Mouse (Mus musculus): ENCODE measurements at regions not wholly inside any gene's neighbourhood (a gene's known extent, or its start where the extent isn't known, plus 50 kb on each side); places are given as distances from the start of the nearest gene placed in this dataset.
A peak's percentile ranks its signal among the peaks of the same experiment; 100 is the strongest.

DNA sequence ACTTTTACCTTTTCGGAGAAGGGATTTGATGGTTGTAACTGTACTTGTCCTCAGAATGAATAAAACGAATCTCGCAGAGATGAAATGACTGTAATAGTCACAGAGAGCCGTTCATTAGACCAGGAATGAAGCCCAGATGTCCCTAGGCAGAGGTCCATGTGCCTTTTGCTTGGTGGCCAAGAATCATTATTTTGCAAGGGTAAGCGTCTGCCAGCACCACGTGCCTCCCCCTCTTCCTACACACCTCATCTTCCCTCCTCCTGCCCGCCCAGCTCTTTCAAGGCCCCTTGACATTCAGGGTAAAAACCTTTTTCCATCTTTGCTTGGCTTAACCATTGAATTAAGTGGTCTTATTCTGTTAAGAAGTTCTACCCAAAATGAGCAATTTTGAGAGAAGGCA is 161.1 kb upstream of the Rad23b start:
- no peaks in the 10 kb centered on the region for H3K36me3 ChIP-seq (ENCODE audit: control insufficient read depth, insufficient read depth, low read length)
- ATAC-seq (no peak), DNase-seq (ENCODE audit: low spot score) (no peak)
- H3K4me3 ChIP-seq (ENCODE audit: low read depth, low read length), result no peak overlapping the region
- H3K9me3 ChIP-seq (replicated peaks; ENCODE audit: control insufficient read depth, low read length), result no peaks in the 10 kb centered on the region
- H3K9ac ChIP-seq (ENCODE audit: low read length), result no peak overlapping the region
- no peak overlapping the region for H3K27ac ChIP-seq (ENCODE audit: low read depth, low read length)
- no peak overlapping the region for H3K4me2 ChIP-seq (ENCODE audit: low read length)
- 68% methylated on average over 7 of the region's 7 CpGs for WGBS
- no peaks in the 10 kb centered on the region for H3K4me1 ChIP-seq (ENCODE audit: control insufficient read depth, insufficient read depth, low read length)
- H3K27me3 ChIP-seq (replicated peaks; ENCODE audit: control insufficient read depth, insufficient read depth, low read length), result no peaks in the 10 kb centered on the region

DNA sequence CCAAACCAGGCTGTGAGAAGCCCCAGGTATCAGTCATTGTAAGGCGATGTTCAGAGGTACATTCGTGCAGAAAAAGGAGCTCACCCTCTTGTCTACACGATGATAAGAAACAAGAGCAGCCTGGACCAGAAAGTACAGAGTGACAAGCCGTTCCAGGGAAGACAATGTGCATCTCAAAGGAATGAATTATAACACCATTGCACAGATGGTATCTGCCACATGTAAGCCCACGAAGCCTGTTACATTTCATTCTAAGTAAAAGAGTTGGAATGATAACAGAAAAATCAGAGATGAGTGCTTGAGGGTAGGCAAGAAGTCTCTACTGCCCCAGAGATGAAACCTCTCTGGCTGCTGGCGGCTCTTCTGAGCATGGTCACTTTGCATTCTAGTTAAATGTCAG is 159.3 kb upstream of the Rad23b start:
- Histone ChIP-seq H3K9ac (ENCODE audit: low read length) (no peak overlapping the region), H3K36me3 (ENCODE audit: control insufficient read depth, insufficient read depth, low read length) (no peaks in the 10 kb centered on the region), H3K4me1 (ENCODE audit: control insufficient read depth, insufficient read depth, low read length) (no peaks in the 10 kb centered on the region), H3K27me3 (replicated peaks; ENCODE audit: control insufficient read depth, insufficient read depth, low read length) (no peaks in the 10 kb centered on the region), H3K4me3 (ENCODE audit: low read depth, low read length) (no peak overlapping the region), H3K4me2 (ENCODE audit: low read length) (no peak overlapping the region), H3K9me3 (replicated peaks; ENCODE audit: control insufficient read depth, low read length) (no peaks in the 10 kb centered on the region), H3K27ac (ENCODE audit: low read depth, low read length) (no peak overlapping the region)
- ATAC-seq, result no peak
- WGBS, result 81% methylated on average over 6 of the region's 6 CpGs
- peak; percentile 40 for DNase-seq (ENCODE audit: low spot score)

DNA sequence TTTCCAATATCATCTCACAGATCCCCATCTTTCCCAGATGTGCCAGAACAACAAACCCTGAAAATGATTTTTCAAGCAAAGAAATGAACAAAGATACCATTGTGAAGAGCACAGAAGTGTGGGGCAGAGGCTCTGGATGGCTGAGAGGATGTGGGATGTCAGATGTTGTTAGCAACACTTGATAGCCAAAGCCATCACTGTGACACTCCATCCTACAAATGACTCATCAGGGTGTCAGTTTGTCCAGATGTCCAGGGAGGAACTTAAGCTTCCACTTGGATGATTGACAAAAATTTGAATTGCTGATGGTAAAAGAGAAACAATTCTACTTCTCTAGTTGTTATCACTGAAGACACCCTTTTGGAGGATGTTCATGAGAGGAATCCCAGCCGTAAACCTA is 155.8 kb upstream of the Rad23b start:
- no peaks in the 10 kb centered on the region for H3K27me3 ChIP-seq (replicated peaks; ENCODE audit: control insufficient read depth, insufficient read depth, low read length)
- no peak overlapping the region for H3K4me2 ChIP-seq (ENCODE audit: low read length)
- H3K9ac ChIP-seq (ENCODE audit: low read length), result no peak overlapping the region
- no peak overlapping the region; the same call in 1 of the 2 replicates for H3K27ac ChIP-seq (ENCODE audit: low read depth, low read length)
- no peaks in the 10 kb centered on the region for H3K4me1 ChIP-seq (ENCODE audit: control insufficient read depth, insufficient read depth, low read length)
- H3K9me3 ChIP-seq (replicated peaks; ENCODE audit: control insufficient read depth, low read length), result no peaks in the 10 kb centered on the region
- H3K4me3 ChIP-seq (ENCODE audit: low read depth, low read length), result no peak overlapping the region
- no peak for ATAC-seq
- no peak for DNase-seq (ENCODE audit: low spot score)
- H3K36me3 ChIP-seq (ENCODE audit: control insufficient read depth, insufficient read depth, low read length), result no peaks in the 10 kb centered on the region
- WGBS, result 97% methylated on average over 1 of the region's 1 CpGs

DNA sequence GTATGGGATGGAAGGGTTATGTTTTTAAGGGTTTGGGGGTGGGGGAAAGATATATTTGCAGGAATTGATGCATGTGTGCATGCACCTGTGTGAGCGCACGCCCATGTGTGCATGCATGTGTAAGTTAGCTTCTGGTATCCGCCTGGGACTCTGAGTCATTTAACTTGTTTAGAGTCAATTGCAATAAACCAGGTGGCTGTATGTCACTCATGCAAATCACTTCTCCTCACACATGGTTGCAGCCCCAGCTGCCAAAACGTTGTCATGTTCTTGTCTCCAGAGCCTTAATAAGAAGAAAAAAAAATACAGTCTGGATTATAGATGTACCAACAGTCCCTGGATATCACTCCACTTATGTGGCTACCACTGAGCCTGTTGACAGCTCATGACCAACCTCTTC is 155.3 kb upstream of the Rad23b start:
- Histone ChIP-seq H3K27me3 (replicated peaks; ENCODE audit: control insufficient read depth, insufficient read depth, low read length) (no peaks in the 10 kb centered on the region), H3K9ac (ENCODE audit: low read length) (no peak overlapping the region), H3K9me3 (replicated peaks; ENCODE audit: control insufficient read depth, low read length) (no peaks in the 10 kb centered on the region), H3K27ac (ENCODE audit: low read depth, low read length) (no peak overlapping the region; the same call in 1 of the 2 replicates), H3K4me1 (ENCODE audit: control insufficient read depth, insufficient read depth, low read length) (no peaks in the 10 kb centered on the region), H3K4me3 (ENCODE audit: low read depth, low read length) (no peak overlapping the region), H3K4me2 (ENCODE audit: low read length) (no peak overlapping the region), H3K36me3 (ENCODE audit: control insufficient read depth, insufficient read depth, low read length) (no peaks in the 10 kb centered on the region)
- ATAC-seq (peak; percentile 63; the same call in 1 of the 2 replicates), DNase-seq (ENCODE audit: low spot score) (peak; percentile 66)
- WGBS, result 81% methylated on average over 4 of the region's 4 CpGs

DNA sequence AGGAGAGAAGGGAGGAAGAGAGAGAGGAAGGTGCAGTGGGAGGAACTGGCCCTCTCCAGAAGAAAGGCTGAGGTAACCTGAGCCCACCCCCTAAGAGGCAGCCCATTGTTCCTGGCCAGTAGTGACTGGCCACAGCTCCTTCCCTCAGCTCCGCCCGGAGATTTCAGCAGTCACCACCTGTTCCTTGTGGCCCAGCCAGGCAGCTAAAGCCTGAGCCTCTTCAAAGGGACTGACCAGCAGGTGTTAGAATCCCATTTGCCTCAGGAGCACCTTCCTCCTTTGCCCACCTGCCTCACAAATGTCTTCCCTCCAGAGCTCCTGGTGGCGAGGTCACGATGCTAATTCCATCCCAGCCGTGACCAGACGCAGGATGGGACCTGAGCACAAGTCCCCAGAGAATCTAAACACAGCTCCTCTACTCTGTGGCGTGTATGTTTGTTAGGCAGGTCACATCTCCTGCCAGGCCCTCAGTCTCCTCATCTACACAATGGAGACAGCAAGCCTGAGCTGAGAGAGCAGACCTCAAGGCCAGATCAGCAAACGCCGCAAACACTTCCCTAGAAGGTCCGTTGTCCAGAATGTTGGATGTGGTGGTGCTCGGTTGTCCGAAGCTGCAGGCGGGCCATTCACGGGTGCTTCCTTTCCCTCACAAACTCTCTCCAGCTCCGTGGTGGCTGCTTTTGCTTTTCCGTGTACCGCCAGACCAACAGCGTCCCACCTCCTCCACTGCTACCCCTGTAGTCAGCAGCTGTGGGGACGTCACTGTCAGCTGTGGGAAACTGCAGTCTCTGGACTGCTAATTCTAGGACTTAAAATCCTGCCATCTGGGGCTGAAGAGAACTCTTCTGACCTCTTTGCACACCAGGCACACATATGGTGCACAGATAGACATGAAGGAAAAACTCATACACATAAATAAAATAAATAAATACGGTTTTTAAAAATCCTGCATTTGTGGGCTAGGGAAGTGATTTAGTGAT is 145.8 kb upstream of the Rad23b start:
- Histone ChIP-seq H3K4me3 (ENCODE audit: low read depth, low read length) (no peak overlapping the region), H3K36me3 (ENCODE audit: control insufficient read depth, insufficient read depth, low read length) (no peaks in the 10 kb centered on the region), H3K27me3 (replicated peaks; ENCODE audit: control insufficient read depth, insufficient read depth, low read length) (no peaks in the 10 kb centered on the region), H3K4me2 (ENCODE audit: low read length) (no peak overlapping the region), H3K9ac (ENCODE audit: low read length) (no peak overlapping the region), H3K27ac (ENCODE audit: low read depth, low read length) (no peak overlapping the region), H3K9me3 (replicated peaks; ENCODE audit: control insufficient read depth, low read length) (no peaks in the 10 kb centered on the region), H3K4me1 (ENCODE audit: control insufficient read depth, insufficient read depth, low read length) (peaks cover 9% of the 10 kb centered on the region)
- WGBS, result 46% methylated on average over 20 of the region's 20 CpGs
- ATAC-seq (no peak), DNase-seq (ENCODE audit: low spot score) (no peak)

DNA sequence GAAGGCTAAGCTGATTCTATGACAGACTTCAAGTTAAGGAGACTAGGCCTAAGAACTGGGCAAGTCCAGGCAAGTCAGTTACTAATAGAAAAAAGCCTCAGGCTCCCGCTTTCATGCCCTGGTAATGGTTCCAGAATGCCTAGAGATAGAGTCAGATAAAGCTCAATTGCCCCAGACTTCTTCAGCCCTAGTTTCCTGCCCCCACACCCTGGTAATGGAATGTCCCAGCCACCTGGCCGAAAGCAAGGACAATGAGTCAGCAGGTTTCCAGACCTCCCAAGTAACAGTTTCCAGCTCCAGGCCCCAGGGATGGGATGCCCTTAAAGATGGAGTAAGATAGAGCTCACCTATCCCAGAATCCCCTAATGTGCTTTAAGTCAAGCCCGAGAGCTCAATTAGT is 143.6 kb upstream of the Rad23b start:
- ATAC-seq, result no peak

DNA sequence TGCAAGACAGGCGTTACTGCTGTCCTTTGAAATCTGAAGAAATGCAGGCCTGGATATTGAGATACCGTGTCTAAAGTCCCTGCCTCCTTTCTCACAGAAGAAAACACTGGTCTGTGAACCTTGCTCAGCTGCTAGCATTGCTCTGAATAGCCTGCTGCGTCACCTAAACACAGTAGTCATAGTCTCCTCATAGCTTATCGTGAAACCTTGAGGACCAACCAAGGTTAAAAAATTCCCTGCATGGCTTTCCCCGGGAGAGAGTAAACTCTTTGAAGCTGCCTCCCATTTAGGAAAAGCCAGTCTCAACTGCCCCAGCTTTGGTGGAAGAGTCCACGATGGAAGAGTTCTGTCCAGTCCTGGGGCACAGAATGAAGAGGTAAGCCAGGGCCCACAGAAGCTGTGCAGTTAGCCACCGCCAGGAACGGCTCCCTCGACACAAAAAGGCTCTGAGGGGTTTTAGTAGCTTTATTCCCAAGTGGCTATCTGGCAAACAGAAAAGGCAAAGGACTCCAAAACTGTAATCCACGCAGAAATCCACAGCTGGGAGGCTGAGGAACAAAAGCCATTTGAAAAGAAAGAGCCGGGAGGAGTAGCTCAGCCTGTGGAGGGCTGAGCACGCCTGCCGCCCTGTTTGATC is 142.0 kb upstream of the Rad23b start:
- Histone ChIP-seq H3K27me3 (replicated peaks; ENCODE audit: control insufficient read depth, insufficient read depth, low read length) (no peaks in the 10 kb centered on the region), H3K36me3 (ENCODE audit: control insufficient read depth, insufficient read depth, low read length) (no peaks in the 10 kb centered on the region), H3K27ac (ENCODE audit: low read depth, low read length) (no peak overlapping the region), H3K4me1 (ENCODE audit: control insufficient read depth, insufficient read depth, low read length) (peaks cover 11% of the 10 kb centered on the region), H3K4me2 (ENCODE audit: low read length) (peak overlapping the region; percentile 23; the same call in 1 of the 2 replicates), H3K4me3 (ENCODE audit: low read depth, low read length) (no peak overlapping the region), H3K9ac (ENCODE audit: low read length) (no peak overlapping the region), H3K9me3 (replicated peaks; ENCODE audit: control insufficient read depth, low read length) (no peaks in the 10 kb centered on the region)
- DNase-seq (ENCODE audit: low spot score), result no peak
- 16% methylated on average over 13 of the region's 13 CpGs for WGBS
- peak; percentile 62; the same call in 1 of the 2 replicates for ATAC-seq

More for the DNA sequence above, 143.6 kb upstream of the Rad23b start:
- Histone ChIP-seq H3K4me3 (ENCODE audit: low read depth, low read length) (no peak overlapping the region), H3K4me1 (ENCODE audit: control insufficient read depth, insufficient read depth, low read length) (peaks cover 11% of the 10 kb centered on the region), H3K9me3 (replicated peaks; ENCODE audit: control insufficient read depth, low read length) (no peaks in the 10 kb centered on the region), H3K36me3 (ENCODE audit: control insufficient read depth, insufficient read depth, low read length) (no peaks in the 10 kb centered on the region), H3K4me2 (ENCODE audit: low read length) (no peak overlapping the region), H3K27ac (ENCODE audit: low read depth, low read length) (no peak overlapping the region), H3K9ac (ENCODE audit: low read length) (no peak overlapping the region), H3K27me3 (replicated peaks; ENCODE audit: control insufficient read depth, insufficient read depth, low read length) (no peaks in the 10 kb centered on the region)
- 81% methylated on average over 3 of the region's 3 CpGs for WGBS
- DNase-seq (ENCODE audit: low spot score), result no peak

DNA sequence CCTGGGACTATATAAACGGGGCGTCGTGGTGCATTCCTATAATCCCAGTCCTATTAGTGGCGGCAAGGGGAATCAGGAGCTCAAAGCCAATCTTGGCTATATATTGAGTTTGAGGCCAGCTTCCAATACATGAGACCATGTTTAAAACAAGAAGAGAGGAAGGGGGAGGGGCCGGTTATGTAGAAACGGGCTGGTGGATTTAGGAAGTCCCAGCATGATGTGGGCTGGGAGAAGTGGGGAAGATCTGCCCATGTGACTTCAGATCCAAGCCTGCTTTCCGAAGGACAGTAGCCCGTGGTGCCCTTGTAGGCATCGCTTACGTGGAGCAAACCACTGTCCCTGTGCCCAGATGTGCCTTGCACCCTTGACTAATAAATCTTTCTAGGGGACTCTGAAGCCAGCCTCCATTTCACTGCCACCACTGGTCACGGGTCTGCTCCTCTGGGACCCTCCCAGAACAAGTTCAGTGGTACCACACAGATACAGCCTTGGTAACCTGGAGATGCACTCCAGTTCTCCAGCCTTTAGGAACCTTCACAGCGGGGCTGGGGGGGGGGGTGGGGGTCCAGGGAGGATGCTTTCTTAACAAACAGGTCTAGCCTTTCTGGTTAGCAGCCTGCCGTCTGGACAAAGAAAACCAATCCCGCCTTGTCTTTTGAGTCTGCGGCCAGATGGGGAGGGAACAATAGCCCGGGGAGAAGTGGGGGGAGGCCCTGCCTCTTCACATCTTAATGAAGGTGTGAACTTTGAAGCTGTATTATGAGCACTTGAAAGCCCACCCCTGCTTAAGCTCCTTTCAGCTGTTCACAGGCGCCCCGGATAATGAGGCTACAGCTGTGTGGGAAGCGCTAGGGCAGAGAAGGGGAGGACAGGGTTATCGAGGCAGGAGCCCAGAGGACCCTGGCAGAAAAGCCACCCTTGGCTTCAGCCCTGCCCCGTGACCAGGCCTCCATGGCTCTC is 141.2 kb upstream of the Rad23b start:
- Histone ChIP-seq H3K9me3 (replicated peaks; ENCODE audit: control insufficient read depth, low read length) (no peaks in the 10 kb centered on the region), H3K4me1 (ENCODE audit: control insufficient read depth, insufficient read depth, low read length) (peaks cover 11% of the 10 kb centered on the region), H3K27me3 (replicated peaks; ENCODE audit: control insufficient read depth, insufficient read depth, low read length) (no peaks in the 10 kb centered on the region), H3K9ac (ENCODE audit: low read length) (0 out of 2 replicates have a peak overlapping the region, but pooled peaks have one; percentile 2), H3K4me2 (ENCODE audit: low read length) (peak overlapping the region; percentile 23), H3K27ac (ENCODE audit: low read depth, low read length) (0 out of 2 replicates have a peak overlapping the region, but pooled peaks have one; percentile 2), H3K4me3 (ENCODE audit: low read depth, low read length) (no peak overlapping the region), H3K36me3 (ENCODE audit: control insufficient read depth, insufficient read depth, low read length) (no peaks in the 10 kb centered on the region)
- peak; percentile 77 for DNase-seq (ENCODE audit: low spot score)
- ATAC-seq, result peak; percentile 86
- WGBS, result 2% methylated on average over 21 of the region's 21 CpGs

All from forebrain, embryonic 14.5 days (tissue).